Mouse (Mus musculus): ENCODE results near the gene Cers5. TPM values are rescaled to one million over a fixed set of nuclear protein-coding genes. Genes with fewer than 3 reads are reported as not detected.

Cers5 gene
- polyA plus RNA-seq, 1 experiment from 2014 or later, result 62.6 TPM

- Histone ChIP-seq H3K9me3 (replicated peaks) (no peaks in the 10 kb centered on the region), H3K4me3 (no peak overlapping the region), H3K4me2 (no peak overlapping the region), H3K36me3 (ENCODE audit: poor library complexity, severe bottlenecking) (peaks cover 12% of the 10 kb centered on the region), H3K4me1 (peaks cover 53% of the 10 kb centered on the region), H3K27me3 (no peaks in the 10 kb centered on the region), H3K27ac (peak overlapping the region; percentile 98; the same call in 1 of the 2 replicates), H3K9ac (no peak overlapping the region)
- 88% methylated on average over 4 of the region's 4 CpGs for WGBS
- no peak for ATAC-seq
These were observed 33.0 kb upstream of the Cers5 start for GRCm38 (mm10) chr15:99805673-99806072.

GRCm38 (mm10) chr15:99803186-99803644, 30.5 kb upstream of the Cers5 start:
- peak overlapping the region; percentile 36; the same call in 1 of the 2 replicates for H3K9ac ChIP-seq
- H3K36me3 ChIP-seq (ENCODE audit: poor library complexity, severe bottlenecking), result peaks cover 21% of the 10 kb centered on the region
- H3K27me3 ChIP-seq, result no peaks in the 10 kb centered on the region
- no peak overlapping the region for H3K4me3 ChIP-seq
- peaks cover 45% of the 10 kb centered on the region for H3K4me1 ChIP-seq
- no peak for ATAC-seq
- WGBS, result 33% methylated on average over 6 of the region's 6 CpGs
- H3K9me3 ChIP-seq (replicated peaks), result no peaks in the 10 kb centered on the region
- H3K4me2 ChIP-seq, result no peak overlapping the region
- H3K27ac ChIP-seq, result peak overlapping the region; percentile 21

- WGBS, result 55% methylated on average over 24 of the region's 24 CpGs
- no peak overlapping the region for H3K4me3 ChIP-seq
- no peak overlapping the region for H3K27ac ChIP-seq
- H3K9me3 ChIP-seq (replicated peaks), result no peaks in the 10 kb centered on the region
- H3K36me3 ChIP-seq (ENCODE audit: poor library complexity, severe bottlenecking), result peaks cover 23% of the 10 kb centered on the region
- no peaks in the 10 kb centered on the region for H3K27me3 ChIP-seq
- H3K4me1 ChIP-seq, result peaks cover 42% of the 10 kb centered on the region
- no peak for ATAC-seq
- no peak overlapping the region for H3K4me2 ChIP-seq
- 0 out of 2 replicates have a peak overlapping the region, but pooled peaks have one; percentile 14 for H3K9ac ChIP-seq
These were observed 29.3 kb upstream of the Cers5 start for GRCm38 (mm10) chr15:99801885-99802572.

- no peak overlapping the region for H3K4me3 ChIP-seq
- no peak overlapping the region for H3K27ac ChIP-seq
- WGBS, result 87% methylated on average over 6 of the region's 6 CpGs
- ATAC-seq, result no peak
- no peaks in the 10 kb centered on the region for H3K27me3 ChIP-seq
- H3K36me3 ChIP-seq (ENCODE audit: poor library complexity, severe bottlenecking), result peaks cover 22% of the 10 kb centered on the region
- no peak overlapping the region for H3K9ac ChIP-seq
- H3K9me3 ChIP-seq (replicated peaks), result no peaks in the 10 kb centered on the region
- no peak overlapping the region for H3K4me2 ChIP-seq
- H3K4me1 ChIP-seq, result peaks cover 38% of the 10 kb centered on the region
These were observed 27.0 kb upstream of the Cers5 start for GRCm38 (mm10) chr15:99799706-99800105.

GRCm38 (mm10) chr15:99797898-99798297, 25.2 kb upstream of the Cers5 start:
- Histone ChIP-seq H3K4me3 (no peak overlapping the region), H3K27me3 (no peaks in the 10 kb centered on the region), H3K27ac (peak overlapping the region; percentile 59; the same call in 1 of the 2 replicates), H3K4me2 (no peak overlapping the region), H3K4me1 (peaks cover 28% of the 10 kb centered on the region), H3K36me3 (ENCODE audit: poor library complexity, severe bottlenecking) (peaks cover 36% of the 10 kb centered on the region), H3K9me3 (replicated peaks) (no peaks in the 10 kb centered on the region), H3K9ac (no peak overlapping the region)
- ATAC-seq, result no peak
- 57% methylated on average over 5 of the region's 5 CpGs for WGBS

GRCm38 (mm10) chr15:99796735-99797134, 24.1 kb upstream of the Cers5 start:
- Histone ChIP-seq H3K9me3 (replicated peaks) (no peaks in the 10 kb centered on the region; the same call in 1 of the 2 replicates), H3K4me3 (no peak overlapping the region), H3K27me3 (no peaks in the 10 kb centered on the region), H3K4me2 (no peak overlapping the region), H3K9ac (no peak overlapping the region), H3K4me1 (peaks cover 22% of the 10 kb centered on the region), H3K36me3 (ENCODE audit: poor library complexity, severe bottlenecking) (peaks cover 48% of the 10 kb centered on the region), H3K27ac (peak overlapping the region; percentile 48)
- no peak for ATAC-seq
- 58% methylated on average over 9 of the region's 9 CpGs for WGBS

- H3K4me3 ChIP-seq, result no peak overlapping the region
- peak overlapping the region; percentile 40; the same call in 1 of the 2 replicates for H3K27ac ChIP-seq
- no peaks in the 10 kb centered on the region for H3K27me3 ChIP-seq
- H3K36me3 ChIP-seq (ENCODE audit: poor library complexity, severe bottlenecking), result peaks cover 53% of the 10 kb centered on the region
- no peak overlapping the region for H3K4me2 ChIP-seq
- WGBS, result 90% methylated on average over 3 of the region's 3 CpGs
- ATAC-seq, result no peak
- H3K4me1 ChIP-seq, result peaks cover 22% of the 10 kb centered on the region
- H3K9me3 ChIP-seq (replicated peaks), result no peaks in the 10 kb centered on the region; the same call in 1 of the 2 replicates
- no peak overlapping the region for H3K9ac ChIP-seq
These were observed 23.4 kb upstream of the Cers5 start for GRCm38 (mm10) chr15:99796066-99796465.

- Histone ChIP-seq H3K4me3 (no peak overlapping the region), H3K27me3 (no peaks in the 10 kb centered on the region), H3K9me3 (replicated peaks) (no peaks in the 10 kb centered on the region; the same call in 1 of the 2 replicates), H3K9ac (no peak overlapping the region), H3K4me2 (no peak overlapping the region), H3K4me1 (peaks cover 14% of the 10 kb centered on the region), H3K27ac (no peak overlapping the region), H3K36me3 (ENCODE audit: poor library complexity, severe bottlenecking) (peaks cover 46% of the 10 kb centered on the region)
- ATAC-seq, result no peak
- WGBS, result 94% methylated on average over 16 of the region's 16 CpGs
These were observed 19.6 kb upstream of the Cers5 start for GRCm38 (mm10) chr15:99792221-99792815.

GRCm38 (mm10) chr15:99791003-99791402, 18.3 kb upstream of the Cers5 start:
- H3K9me3 ChIP-seq (replicated peaks), result no peaks in the 10 kb centered on the region; the same call in 1 of the 2 replicates
- no peak overlapping the region for H3K4me2 ChIP-seq
- H3K4me1 ChIP-seq, result peaks cover 10% of the 10 kb centered on the region
- ATAC-seq, result no peak
- H3K27ac ChIP-seq, result no peak overlapping the region
- peaks cover 42% of the 10 kb centered on the region for H3K36me3 ChIP-seq (ENCODE audit: poor library complexity, severe bottlenecking)
- 89% methylated on average over 3 of the region's 3 CpGs for WGBS
- no peak overlapping the region for H3K9ac ChIP-seq
- H3K4me3 ChIP-seq, result no peak overlapping the region
- H3K27me3 ChIP-seq, result no peaks in the 10 kb centered on the region

- Histone ChIP-seq H3K9me3 (replicated peaks) (no peaks in the 10 kb centered on the region; the same call in 1 of the 2 replicates), H3K4me1 (peaks cover 10% of the 10 kb centered on the region), H3K9ac (no peak overlapping the region), H3K4me2 (no peak overlapping the region), H3K27ac (no peak overlapping the region), H3K36me3 (ENCODE audit: poor library complexity, severe bottlenecking) (peaks cover 38% of the 10 kb centered on the region), H3K27me3 (no peaks in the 10 kb centered on the region), H3K4me3 (no peak overlapping the region)
- 94% methylated on average over 6 of the region's 6 CpGs for WGBS
- no peak for ATAC-seq
These were observed 17.8 kb upstream of the Cers5 start for GRCm38 (mm10) chr15:99790464-99790863.

GRCm38 (mm10) chr15:99787625-99788120, 15.0 kb upstream of the Cers5 start:
- Histone ChIP-seq H3K36me3 (ENCODE audit: poor library complexity, severe bottlenecking) (peaks cover 32% of the 10 kb centered on the region), H3K4me1 (peaks cover 10% of the 10 kb centered on the region), H3K27ac (peak overlapping the region; percentile 22; the same call in 1 of the 2 replicates), H3K9me3 (replicated peaks) (no peaks in the 10 kb centered on the region; the same call in 1 of the 2 replicates), H3K27me3 (no peaks in the 10 kb centered on the region), H3K9ac (peak overlapping the region; percentile 8; the same call in 1 of the 2 replicates), H3K4me3 (no peak overlapping the region), H3K4me2 (no peak overlapping the region)
- WGBS, result 69% methylated on average over 9 of the region's 9 CpGs
- no peak; the same call in 1 of the 2 replicates for ATAC-seq

- WGBS, result 92% methylated on average over 16 of the region's 16 CpGs
- H3K4me2 ChIP-seq, result no peak overlapping the region
- no peaks in the 10 kb centered on the region for H3K4me1 ChIP-seq
- H3K9ac ChIP-seq, result no peak overlapping the region
- no peak overlapping the region for H3K4me3 ChIP-seq
- ATAC-seq, result no peak
- no peaks in the 10 kb centered on the region for H3K27me3 ChIP-seq
- H3K9me3 ChIP-seq (replicated peaks), result no peaks in the 10 kb centered on the region
- no peak overlapping the region for H3K27ac ChIP-seq
- peaks cover 42% of the 10 kb centered on the region for H3K36me3 ChIP-seq (ENCODE audit: poor library complexity, severe bottlenecking)
These were observed 6.1 kb upstream of the Cers5 start for GRCm38 (mm10) chr15:99778677-99779335.
